Mouse (Mus musculus) forebrain, embryonic 13.5 days (tissue): ENCODE results near the gene Lrrc3c. TPM values are rescaled to one million over a fixed set of nuclear protein-coding genes. Genes with fewer than 3 reads are reported as not detected.

Experiments used
- ATAC-seq: fragments of 200-750 bp; cut with Nextera tagmentation; 2 replicates; pipeline ENCODE4 v1.8.0; 2017
- H3K27ac ChIP-seq: fragments of 300-500 bp; sonication (generic); 2 replicates; pipeline ENCODE4 v1.5.1; 2015; ENCODE audit warnings: inconsistent platforms, mild to moderate bottlenecking, moderate library complexity
- H3K27me3 ChIP-seq: fragments of 300-500 bp; sonication (generic); 2 replicates; pipeline ENCODE4 v1.6.1; 2015; ENCODE audit warnings: mild to moderate bottlenecking, inconsistent platforms
- H3K36me3 ChIP-seq: fragments of 300-500 bp; sonication (generic); 2 replicates; pipeline ENCODE4 v1.6.1; 2015; ENCODE audit warnings: mild to moderate bottlenecking, inconsistent platforms; ENCODE audit not compliant: poor library complexity, severe bottlenecking
- H3K4me1 ChIP-seq: fragments of 300-500 bp; sonication (generic); 2 replicates; pipeline ENCODE4 v1.6.1; 2015; ENCODE audit warnings: inconsistent platforms
- H3K4me2 ChIP-seq: fragments of 300-500 bp; sonication (generic); 2 replicates; pipeline ENCODE4 v1.6.1; 2015; ENCODE audit warnings: inconsistent platforms, mild to moderate bottlenecking, moderate library complexity
- H3K4me3 ChIP-seq: fragments of 300-500 bp; sonication (generic); 2 replicates; pipeline ENCODE4 v1.5.1; 2015; ENCODE audit warnings: mild to moderate bottlenecking, inconsistent platforms
- H3K9ac ChIP-seq: fragments of 300-500 bp; sonication (generic); 2 replicates; pipeline ENCODE4 v1.6.1; 2015; ENCODE audit warnings: mild to moderate bottlenecking, inconsistent platforms
- H3K9me3 ChIP-seq: fragments of 300-500 bp; sonication (generic); replicated peaks from 2 replicates; pipeline ENCODE4 v1.6.1; 2016; ENCODE audit warnings: inconsistent platforms
- WGBS: fragments of 180-500 bp; shearing (Covaris S2); methylation state at CpG from one replicate; pipeline ENCODE4 v1.1.7; 2015; 5-methylcytosine and 5-hydroxymethylcytosine counted together
- polyA plus RNA-seq: library from polyadenylated mRNA; unstranded; fragments of >200 nt; fragmentation: Nextera tagmentation; extraction: Ambion mirVana; gene quantifications from 2 replicates; pipeline ENCODE4 v1.2.1, GENCODE M21; 2015

Gene Lrrc3c
- polyA plus RNA-seq, 1 experiment from 2014 or later, result not detected

- Histone ChIP-seq H3K27me3 (no peaks in the 10 kb centered on the region; the same call in 1 of the 2 replicates), H3K36me3 (no peaks in the 10 kb centered on the region), H3K4me3 (no peak overlapping the region), H3K4me2 (no peak overlapping the region), H3K4me1 (no peaks in the 10 kb centered on the region), H3K27ac (no peak overlapping the region), H3K9ac (no peak overlapping the region), H3K9me3 (no peaks in the 10 kb centered on the region)
- 85% methylated on average over 3 of the region's 3 CpGs for WGBS
- ATAC-seq, result no peak
Measured at GRCm38 (mm10) chr11:98644757-98645156, 46.7 kb downstream of the Lrrc3c start.

GRCm38 (mm10) chr11:98645946-98646345 is 47.9 kb downstream of the Lrrc3c start:
- 84% methylated on average over 2 of the region's 2 CpGs for WGBS

DNA sequence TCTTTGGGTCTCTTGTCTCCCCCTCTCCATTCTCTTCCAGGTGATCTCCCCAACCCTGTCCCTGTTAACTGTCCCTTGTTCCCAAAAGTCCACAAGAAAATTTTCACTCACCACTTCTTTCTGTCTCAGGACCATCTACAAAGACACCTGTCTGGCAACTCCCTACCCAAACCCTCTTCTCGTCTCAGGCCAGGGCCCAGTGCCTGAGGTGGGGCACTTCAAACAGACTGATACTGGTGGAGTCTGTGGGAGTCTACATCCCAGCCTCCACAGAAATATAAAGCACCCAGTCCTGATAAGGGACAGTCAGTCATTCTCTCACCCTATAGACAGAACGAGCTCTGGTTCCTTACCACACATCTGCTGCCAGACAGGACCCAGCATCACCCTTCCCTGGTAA is 48.4 kb downstream of the Lrrc3c start, which contains the start of gene Gsdma2:
TSS of gene Gsdma2 (plus strand) at position 301 of the 400 bp plus-strand sequence.
- no peak for ATAC-seq
- Histone ChIP-seq H3K9ac (no peak within 1 kb of the TSS), H3K36me3 (no peaks in the 10 kb centered on the region), H3K4me1 (no peaks in the 10 kb centered on the region), H3K27ac (no peak within 1 kb of the TSS), H3K9me3 (no peaks in the 10 kb centered on the region), H3K4me3 (no peak within 1 kb of the TSS), H3K27me3 (no peaks in the 10 kb centered on the region; the same call in 1 of the 2 replicates), H3K4me2 (no peak within 1 kb of the TSS)
- 73% methylated on average over 2 of the region's 2 CpGs for WGBS

More at GRCm38 (mm10) chr11:98645946-98646345, 47.9 kb downstream of the Lrrc3c start:
- Histone ChIP-seq H3K27ac (no peak overlapping the region), H3K4me1 (no peaks in the 10 kb centered on the region), H3K9me3 (no peaks in the 10 kb centered on the region), H3K4me2 (no peak overlapping the region), H3K36me3 (no peaks in the 10 kb centered on the region), H3K4me3 (no peak overlapping the region), H3K9ac (no peak overlapping the region), H3K27me3 (no peaks in the 10 kb centered on the region; the same call in 1 of the 2 replicates)
- ATAC-seq, result no peak

Other genes with a start within 250 kb of the Lrrc3c start
- gene Ppp1r1b, start 249.9 kb upstream of the Lrrc3c start, polyA plus RNA-seq, result 14.6 and 20.0 TPM in 2 replicates
- 44.0 and 45.5 TPM in 2 replicates for gene Stard3, start 239.9 kb upstream of the Lrrc3c start, polyA plus RNA-seq
- gene Tcap, start 214.5 kb upstream of the Lrrc3c start, polyA plus RNA-seq, result 0.18 and 0.19 TPM in 2 replicates
- 0.35 TPM in 1 of 2 replicates, not detected in the other for gene Pnmt, start 211.8 kb upstream of the Lrrc3c start, polyA plus RNA-seq
- gene Pgap3, start 197.8 kb upstream of the Lrrc3c start, polyA plus RNA-seq, result 6.7 and 9.2 TPM in 2 replicates
- gene Erbb2, start 185.8 kb upstream of the Lrrc3c start, polyA plus RNA-seq, result 6.7 and 7.4 TPM in 2 replicates
- 208 and 237 TPM in 2 replicates for gene Mien1, start 159.3 kb upstream of the Lrrc3c start, polyA plus RNA-seq
- gene Grb7, start 151.9 kb upstream of the Lrrc3c start, polyA plus RNA-seq, result 0.21 and 0.35 TPM in 2 replicates
- not detected in 2 replicates for gene Ikzf3, start 52.3 kb upstream of the Lrrc3c start, polyA plus RNA-seq
- not detected in 2 replicates for gene Zpbp2, start 47.2 kb upstream of the Lrrc3c start, polyA plus RNA-seq
- 77.3 and 88.0 TPM in 2 replicates for gene Ormdl3, start 10.9 kb upstream of the Lrrc3c start, polyA plus RNA-seq
- gene Gm12355, start 27.4 kb downstream of the Lrrc3c start, polyA plus RNA-seq, result 1.2 and 1.3 TPM in 2 replicates
- not detected in 2 replicates for gene Gsdma3, start 28.1 kb downstream of the Lrrc3c start, polyA plus RNA-seq
- gene Gsdma2, start 48.5 kb downstream of the Lrrc3c start, polyA plus RNA-seq, result not detected in 2 replicates
- not detected in 2 replicates for gene Gsdma, start 66.1 kb downstream of the Lrrc3c start, polyA plus RNA-seq
- gene Psmd3, start 84.3 kb downstream of the Lrrc3c start, polyA plus RNA-seq, result 187 and 198 TPM in 2 replicates
- 0.12 TPM in 1 of 2 replicates, not detected in the other for gene Csf3, start 103.0 kb downstream of the Lrrc3c start, polyA plus RNA-seq
- 79.0 and 86.0 TPM in 2 replicates for gene Med24, start 131.1 kb downstream of the Lrrc3c start, polyA plus RNA-seq
- gene Thra, start 142.3 kb downstream of the Lrrc3c start, polyA plus RNA-seq, result 93.5 and 95.2 TPM in 2 replicates
- 2.1 and 2.3 TPM in 2 replicates for gene Nr1d1, start 177.0 kb downstream of the Lrrc3c start, polyA plus RNA-seq
- gene Msl1, start 197.2 kb downstream of the Lrrc3c start, polyA plus RNA-seq, result 31.3 and 32.9 TPM in 2 replicates
- gene Casc3, start 206.6 kb downstream of the Lrrc3c start, polyA plus RNA-seq, result 46.4 and 51.1 TPM in 2 replicates
- 2.4 and 3.0 TPM in 2 replicates for gene Rapgefl1, start 238.5 kb downstream of the Lrrc3c start, polyA plus RNA-seq